Mouse (Mus musculus) kidney, postnatal 0 days (tissue): ENCODE measurements at regions not wholly inside any gene's neighbourhood (a gene's known extent, or its start where the extent isn't known, plus 50 kb on each side); places are given as distances from the start of the nearest gene placed in this dataset.
A peak's percentile ranks its signal among the peaks of the same experiment; 100 is the strongest.

Source experiments
- ATAC-seq: fragments of 200-750 bp; cut with Nextera tagmentation; replicated peaks from 2 replicates; pipeline ENCODE4 v1.8.0; 2017; ENCODE audit warnings: low read depth, moderate number of reproducible peaks, moderate TSS enrichment, moderate library complexity; ENCODE audit not compliant: low FRiP score
- DNase-seq: peaks from one replicate; pipeline ENCODE4 v3.0.0-alpha.2; 2016; ENCODE audit warnings: low spot score
- H3K27ac ChIP-seq: fragments of 300-500 bp; sonication (generic); 2 replicates; pipeline ENCODE4 v1.5.1; 2014; ENCODE audit warnings: mild to moderate bottlenecking
- H3K27me3 ChIP-seq: fragments of 300-500 bp; sonication (generic); 2 replicates; pipeline ENCODE4 v1.6.1; 2014; ENCODE audit warnings: low read length, mixed read lengths; ENCODE audit not compliant: insufficient read depth
- H3K36me3 ChIP-seq: fragments of 300-500 bp; sonication (generic); 2 replicates; pipeline ENCODE4 v1.6.1; 2014; ENCODE audit warnings: low read length, mixed read lengths; ENCODE audit not compliant: insufficient read depth
- H3K4me1 ChIP-seq: fragments of 300-500 bp; sonication (generic); replicated peaks from 2 replicates; pipeline ENCODE4 v1.6.1; 2014; ENCODE audit warnings: antibody characterized with exemption, low read length, mixed read lengths; ENCODE audit not compliant: insufficient read depth
- H3K4me2 ChIP-seq: fragments of 300-500 bp; sonication (generic); 2 replicates; pipeline ENCODE4 v1.6.1; 2014; ENCODE audit warnings: mild to moderate bottlenecking, low read length, moderate library complexity, mixed read lengths
- H3K4me3 ChIP-seq: fragments of 300-500 bp; sonication (generic); replicated peaks from 2 replicates; pipeline ENCODE4 v1.5.1; 2014; ENCODE audit warnings: low read depth, low read length
- H3K9ac ChIP-seq: fragments of 300-500 bp; sonication (generic); 2 replicates; pipeline ENCODE4 v1.6.1; 2014; ENCODE audit warnings: low read depth, low read length
- H3K9me3 ChIP-seq: fragments of 300-500 bp; sonication (generic); replicated peaks from 2 replicates; pipeline ENCODE4 v1.6.1; 2016; ENCODE audit warnings: low read length, inconsistent platforms, mixed read lengths
- CTCF ChIP-seq: IDR thresholded peaks from 2 replicates; pipeline ENCODE4 v1.5.1; 2016; ENCODE audit warnings: antibody characterized with exemption, low read depth, mild to moderate bottlenecking, moderate library complexity
- WGBS: fragments of 180-500 bp; shearing (Covaris S2); extraction: QIAGEN DNeasy Blood & Tissue Kit; methylation state at CpG from one replicate; pipeline ENCODE4 v1.1.7; 2014; 5-methylcytosine and 5-hydroxymethylcytosine counted together

- ATAC-seq: no peak
- Histone ChIP-seq H3K9me3 (no peaks in the 10 kb centered on the region), H3K9ac (no peak overlapping the region), H3K4me3 (no peak overlapping the region), H3K36me3 (no peaks in the 10 kb centered on the region), H3K27me3 (no peaks in the 10 kb centered on the region), H3K4me1 (no peaks in the 10 kb centered on the region), H3K27ac (no peak overlapping the region), H3K4me2 (peak overlapping the region; percentile 24; the same call in 1 of the 2 replicates)
- no peak for TF ChIP-seq CTCF
- peak; percentile 72 for DNase-seq
- 18% methylated on average over 6 of the region's 6 CpGs for WGBS
Observed at GRCm38 (mm10) chr8:23352259-23353106, 941.3 kb downstream of the Mrps31 start.

GRCm38 (mm10) chr8:23360061-23360622, 949.0 kb downstream of the Mrps31 start:
- Histone ChIP-seq H3K4me2 (no peak overlapping the region), H3K4me1 (no peaks in the 10 kb centered on the region), H3K9ac (no peak overlapping the region), H3K9me3 (no peaks in the 10 kb centered on the region), H3K27me3 (no peaks in the 10 kb centered on the region), H3K4me3 (no peak overlapping the region), H3K36me3 (no peaks in the 10 kb centered on the region), H3K27ac (no peak overlapping the region)
- ATAC-seq: no peak
- DNase-seq: no peak
- TF ChIP-seq CTCF: no peak
- 51% methylated on average over 12 of the region's 12 CpGs for WGBS

- H3K4me3 ChIP-seq: no peak overlapping the region
- no peak for DNase-seq
- H3K9ac ChIP-seq: no peak overlapping the region
- TF ChIP-seq CTCF: no peak
- no peak overlapping the region for H3K4me2 ChIP-seq
- H3K4me1 ChIP-seq: no peaks in the 10 kb centered on the region
- ATAC-seq: no peak
- WGBS: 41% methylated on average over 9 of the region's 9 CpGs
- no peak overlapping the region for H3K27ac ChIP-seq
- H3K36me3 ChIP-seq: no peaks in the 10 kb centered on the region
- H3K9me3 ChIP-seq: no peaks in the 10 kb centered on the region
- H3K27me3 ChIP-seq: no peaks in the 10 kb centered on the region
Observed at GRCm38 (mm10) chr8:23360850-23361274, 949.7 kb downstream of the Mrps31 start.
